Mouse (Mus musculus) ES-E14 (cell line): ENCODE measurements around the gene Dmbt1. TPM values are rescaled to one million over a fixed set of nuclear protein-coding genes. Genes with fewer than 3 reads are reported as not detected.

Experiments used
- DNase-seq: peaks from one replicate; pipeline ENCODE4 v3.0.0-alpha.2; 2013; ENCODE audit warnings: low read depth, low spot score
- H3K27ac ChIP-seq: 2 replicates; pipeline ENCODE4 v1.5.1; 2012; ENCODE audit warnings: low read depth, mild to moderate bottlenecking, low read length, moderate library complexity, mixed read lengths; ENCODE audit not compliant: poor library complexity, insufficient read depth, severe bottlenecking
- H3K36me3 ChIP-seq: 2 replicates; pipeline ENCODE4 v1.6.1; 2012; ENCODE audit warnings: mild to moderate bottlenecking, low read length, moderate library complexity, mixed read lengths; ENCODE audit not compliant: control insufficient read depth, poor library complexity, insufficient read depth, severe bottlenecking
- H3K4me1 ChIP-seq, 2 experiments: fragments of 150-350 bp in 1 of 2; sonication (generic) in 1 of 2; 2 replicates each; pipeline ENCODE4 v1.6.1; 2012; ENCODE audit warnings: low read length in 2 of 2, mild to moderate bottlenecking in 1 of 2, mixed read lengths in 1 of 2; ENCODE audit not compliant: control insufficient read depth in 2 of 2, insufficient read depth in 2 of 2, poor library complexity in 1 of 2
- H3K4me3 ChIP-seq, 2 experiments: fragments of 150-350 bp in 1 of 2; sonication (generic) in 1 of 2; 2 replicates each; pipeline ENCODE4 v1.5.1; 2012; ENCODE audit warnings: low read length in 2 of 2, low read depth in 1 of 2, mild to moderate bottlenecking in 1 of 2, mixed read lengths in 1 of 2; ENCODE audit not compliant: insufficient read depth in 1 of 2, poor library complexity in 1 of 2, severe bottlenecking in 1 of 2
- H3K9ac ChIP-seq: 2 replicates; pipeline ENCODE4 v1.6.1; 2012; ENCODE audit warnings: low read depth, mild to moderate bottlenecking, low read length, mixed read lengths; ENCODE audit not compliant: poor library complexity, insufficient read depth, severe bottlenecking
- H3K9me3 ChIP-seq: fragments of 150-350 bp; sonication (generic); 2 replicates; pipeline ENCODE4 v1.6.1; 2012; ENCODE audit warnings: low read depth, mild to moderate bottlenecking, low read length; ENCODE audit not compliant: control insufficient read depth, insufficient read depth
- CHD2 ChIP-seq: IDR thresholded peaks from 2 replicates; pipeline ENCODE4 v1.6.1; 2014; ENCODE audit warnings: mild to moderate bottlenecking, low read depth, low read length, inconsistent platforms
- HCFC1 ChIP-seq: IDR thresholded peaks from 2 replicates; pipeline ENCODE4 v1.6.1; 2012; ENCODE audit warnings: low read length, inconsistent platforms, borderline replicate concordance; ENCODE audit not compliant: insufficient read depth
- MAFK ChIP-seq: IDR thresholded peaks from 2 replicates; pipeline ENCODE4 v1.6.1; 2014; ENCODE audit warnings: mild to moderate bottlenecking, low read depth, low read length, inconsistent platforms; ENCODE audit not compliant: insufficient read depth
- ZC3H11A ChIP-seq: IDR thresholded peaks from 2 replicates; pipeline ENCODE4 v1.6.1; 2012; ENCODE audit warnings: low read depth, mild to moderate bottlenecking, inconsistent platforms, low read length, borderline replicate concordance
- ZNF384 ChIP-seq: IDR thresholded peaks from 2 replicates; pipeline ENCODE4 v1.6.1; 2012; ENCODE audit warnings: low read depth, low read length, inconsistent platforms
- in situ Hi-C, 2 experiments: fragments of 600-800 bp; cut with MboI; formaldehyde crosslinking; loops; one replicate each; pipeline ENCODE4 v1.15.1; 2025; ENCODE audit warnings: low sequenced_read_pairs in 2 of 2, inconsistent platforms in 1 of 2; ENCODE audit not compliant: unreplicated experiment in 2 of 2
- total RNA-seq: library from RNA; depleted of rRNA; stranded (reverse); fragments of 300-350 nt; gene quantifications from 2 replicates; pipeline ENCODE4 v1.2.3, GENCODE M21; 2012

Gene Dmbt1
- total RNA-seq, 1 experiment: 0.27 TPM

GRCm38 (mm10) chr7:130985716-130986115, 46.1 kb upstream of the Dmbt1 start:
- Histone ChIP-seq H3K27ac (no peak overlapping the region), H3K4me1 (peaks cover 0 to 10% of the 10 kb centered on the region in 2 experiments; a peak in 3 of 4 replicates), H3K9me3 (no peaks in the 10 kb centered on the region), H3K4me3 (no peak overlapping the region), H3K9ac (no peak overlapping the region), H3K36me3 (no peaks in the 10 kb centered on the region)
- no peak for TF ChIP-seq ZNF384
- no peak for TF ChIP-seq CHD2
- TF ChIP-seq HCFC1: no peak
- no peak for TF ChIP-seq MAFK
- TF ChIP-seq ZC3H11A: no peak
- DNase-seq: no peak
- in situ Hi-C loops: no loop called here

GRCm38 (mm10) chr7:130988146-130988545, 43.7 kb upstream of the Dmbt1 start:
- TF ChIP-seq CHD2 (no peak), ZNF384 (no peak), ZC3H11A (no peak)
- Histone ChIP-seq H3K9me3 (no peaks in the 10 kb centered on the region), H3K27ac (no peak overlapping the region), H3K4me3 (no peak overlapping the region), H3K4me1 (peaks cover 0 to 2% of the 10 kb centered on the region in 2 experiments; a peak in 1 of 4 replicates), H3K9ac (no peak overlapping the region), H3K36me3 (no peaks in the 10 kb centered on the region)
- DNase-seq: no peak
- in situ Hi-C loops: no loop called here

GRCm38 (mm10) chr7:130989371-130989770, 42.5 kb upstream of the Dmbt1 start:
- DNase-seq: no peak
- no peak for TF ChIP-seq MAFK
- no peak for TF ChIP-seq HCFC1
- no peak for TF ChIP-seq ZNF384
- TF ChIP-seq CHD2: no peak
- no peak for TF ChIP-seq ZC3H11A
- Histone ChIP-seq H3K9me3 (no peaks in the 10 kb centered on the region), H3K27ac (no peak overlapping the region), H3K9ac (no peak overlapping the region), H3K4me1 (peaks cover 0 to 2% of the 10 kb centered on the region in 2 experiments; a peak in 1 of 4 replicates), H3K36me3 (no peaks in the 10 kb centered on the region), H3K4me3 (no peak overlapping the region)
- in situ Hi-C loops: no loop called here

- in situ Hi-C loops: no loop called here
- H3K9me3 ChIP-seq: no peaks in the 10 kb centered on the region
- H3K4me3 ChIP-seq: no peak overlapping the region
- TF ChIP-seq HCFC1: no peak
- TF ChIP-seq MAFK: no peak
- TF ChIP-seq ZNF384: no peak
- TF ChIP-seq ZC3H11A: no peak
- TF ChIP-seq CHD2: no peak
- DNase-seq: no peak
- peaks cover 0 to 2% of the 10 kb centered on the region in 2 experiments; a peak in 2 of 4 replicates for H3K4me1 ChIP-seq
- H3K9ac ChIP-seq: no peak overlapping the region
- H3K36me3 ChIP-seq: no peaks in the 10 kb centered on the region
- no peak overlapping the region for H3K27ac ChIP-seq
Observed at GRCm38 (mm10) chr7:130991174-130991789, 40.6 kb upstream of the Dmbt1 start.

- no peak overlapping the region for H3K27ac ChIP-seq
- H3K36me3 ChIP-seq: no peaks in the 10 kb centered on the region
- H3K4me1 ChIP-seq: peaks cover 0 to 2% of the 10 kb centered on the region in 2 experiments; a peak in 2 of 4 replicates
- no peak overlapping the region for H3K9ac ChIP-seq
- H3K4me3 ChIP-seq: no peak overlapping the region
- no peaks in the 10 kb centered on the region for H3K9me3 ChIP-seq
- peak; percentile 35 for DNase-seq
- TF ChIP-seq ZNF384: no peak
- no peak for TF ChIP-seq HCFC1
- TF ChIP-seq CHD2: no peak
- in situ Hi-C loops: no loop called here
Observed at GRCm38 (mm10) chr7:130993907-130994306, 37.9 kb upstream of the Dmbt1 start.
